Mouse (Mus musculus) adrenal gland, adult 8-10 months (tissue): Measurements from ENCODE around the gene Sema4a. TPM values are rescaled to one million over a fixed set of nuclear protein-coding genes. Genes with fewer than 3 reads are reported as not detected.

Experiments used
- DNase-seq: peaks from one replicate; pipeline ENCODE4 v3.0.0; 2022
- total RNA-seq, 4 experiments: library from RNA; stranded (reverse); gene quantifications; 2 replicates each; pipeline ENCODE4 v1.2.4; 2022

The Sema4a gene
- 10 to 100 TPM; 12.2 to 14.0 (median 12.5) TPM for total RNA-seq

DNA sequence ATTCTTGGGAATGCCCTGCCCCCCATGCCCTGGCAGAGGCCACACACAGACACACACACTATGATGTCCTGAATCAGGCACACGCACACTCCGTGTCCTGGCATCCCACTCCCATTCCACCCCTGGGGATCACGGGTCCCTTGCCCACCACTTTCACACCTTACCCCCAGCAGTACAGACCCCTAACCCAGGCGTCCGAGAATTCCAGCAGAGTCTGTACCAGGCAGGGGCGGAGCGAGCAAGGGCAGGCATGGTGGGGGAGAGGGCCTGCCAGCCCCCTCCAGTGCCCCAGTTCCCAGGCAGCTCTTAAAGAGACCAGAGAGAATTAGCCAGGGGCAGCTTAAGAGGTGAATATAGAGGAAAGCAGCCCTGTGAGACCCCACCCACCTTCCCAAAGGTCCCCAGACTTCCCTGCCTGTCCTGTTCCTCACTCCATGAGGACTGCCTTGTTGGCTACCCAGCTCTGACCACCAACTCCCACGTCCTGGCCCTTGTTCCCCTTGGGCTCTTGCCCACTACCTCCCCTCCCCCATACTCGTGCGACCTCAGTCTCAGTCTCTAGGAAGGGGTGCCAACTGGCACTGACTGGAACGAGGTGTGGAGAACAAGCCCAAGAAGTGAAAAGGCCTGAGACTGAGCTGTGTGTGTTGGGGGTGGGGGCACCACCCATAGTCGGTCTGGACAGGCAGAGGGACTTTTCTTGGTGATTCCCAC lies at the start of gene Sema4a:
Gene Sema4a (minus strand): TSS at position 200 of the 714 bp plus-strand sequence.
- DNase-seq, result no peak

DNA sequence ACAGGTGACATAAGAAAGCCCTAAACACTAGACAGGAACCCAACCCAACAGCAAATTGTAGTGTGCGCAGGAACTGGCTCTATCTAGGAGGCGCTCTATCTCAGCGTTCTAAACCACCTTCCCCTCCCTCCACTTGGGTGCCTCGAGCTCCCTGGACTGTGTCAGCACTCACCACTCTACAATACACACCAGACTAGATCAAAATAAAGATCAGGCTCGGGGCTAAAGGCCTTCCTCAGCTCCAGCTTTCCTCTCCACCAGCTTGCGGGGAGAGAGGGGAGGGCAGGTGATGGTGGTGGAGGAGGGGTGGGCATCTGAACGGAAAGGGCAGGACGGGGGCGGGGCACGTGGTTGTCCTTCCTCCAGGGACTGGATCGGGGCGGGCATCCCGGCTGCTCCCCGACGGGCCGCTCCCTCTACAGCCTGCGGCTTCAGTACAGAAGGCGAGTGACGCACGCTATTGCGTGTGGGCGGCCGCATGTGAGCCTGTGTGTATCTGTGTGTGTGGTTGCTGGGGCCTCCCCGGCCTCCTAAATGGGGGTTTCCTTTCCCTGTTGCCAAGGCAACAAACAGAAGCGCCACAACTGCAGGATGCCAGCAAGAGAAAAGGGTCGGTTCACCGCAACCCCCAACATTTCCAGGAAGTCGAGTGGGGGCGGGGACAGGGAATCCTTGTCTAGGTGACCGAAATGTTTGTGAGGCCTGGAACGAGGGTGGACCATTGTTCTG lies 48.9 kb upstream of the Sema4a start, which contains the start of gene Lmna:
Gene Lmna (minus strand): TSS at position 265 of the 729 bp plus-strand sequence.
- peak; percentile 96 for DNase-seq

DNA sequence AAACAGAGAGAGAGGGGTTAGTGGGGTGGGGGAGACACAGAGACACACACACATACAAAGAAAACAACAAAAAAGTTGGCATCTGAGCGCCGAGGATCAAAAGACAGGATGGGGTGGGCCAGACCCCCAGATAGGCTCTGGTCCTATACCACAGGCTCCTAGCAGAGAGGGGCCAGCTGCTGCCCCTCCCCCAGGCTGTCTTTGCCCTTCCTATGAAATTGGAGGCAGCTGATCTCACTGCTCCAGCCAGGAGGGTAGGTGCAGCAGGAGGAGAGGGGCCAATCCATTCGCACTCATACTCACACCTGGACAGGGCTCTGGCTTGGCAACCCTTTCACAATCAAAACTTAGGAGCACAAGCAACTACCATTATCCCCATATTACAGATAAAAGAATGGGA lies 48.3 kb upstream of the Sema4a start:
- no peak for DNase-seq

DNA sequence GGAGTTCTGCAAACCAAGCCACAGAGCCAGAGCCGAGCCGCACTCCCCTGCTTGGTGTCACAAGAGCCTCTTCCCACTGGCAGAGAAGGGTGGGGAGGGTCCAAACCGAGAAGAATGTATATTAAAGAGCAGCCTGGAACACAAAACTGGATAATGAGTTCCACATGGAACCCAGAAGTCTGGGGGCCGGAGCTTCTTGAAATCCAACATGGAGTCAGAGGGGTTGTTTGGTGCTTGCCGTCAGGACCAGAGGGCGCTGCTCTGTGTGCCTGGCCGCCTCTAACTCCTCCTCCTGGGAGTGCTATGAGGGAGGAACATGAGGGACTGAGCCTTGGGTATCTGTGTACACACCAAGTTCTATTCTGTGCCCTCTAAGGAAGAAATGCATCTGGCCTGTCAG lies 44.8 kb upstream of the Sema4a start:
- DNase-seq, result no peak

DNA sequence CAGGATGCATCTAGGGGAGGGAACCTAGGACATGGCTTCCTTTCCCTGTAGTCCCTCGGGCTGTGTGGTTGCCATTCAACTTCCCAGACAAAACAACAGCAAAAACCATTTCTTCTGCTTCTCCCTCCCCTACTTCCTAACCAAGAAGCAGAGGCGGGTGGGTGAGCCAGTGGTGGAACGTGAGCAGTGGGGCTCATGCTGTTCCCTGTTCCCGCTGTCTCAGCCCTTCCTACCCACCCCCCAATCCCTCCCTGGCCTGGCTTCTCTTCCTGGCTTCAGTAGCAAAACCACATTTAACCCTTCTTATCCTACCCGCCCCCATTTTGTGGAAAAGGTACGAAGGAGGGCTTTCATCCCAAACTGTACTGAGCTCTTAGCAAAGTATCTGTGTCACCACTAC lies 44.1 kb upstream of the Sema4a start:
- no peak for DNase-seq

DNA sequence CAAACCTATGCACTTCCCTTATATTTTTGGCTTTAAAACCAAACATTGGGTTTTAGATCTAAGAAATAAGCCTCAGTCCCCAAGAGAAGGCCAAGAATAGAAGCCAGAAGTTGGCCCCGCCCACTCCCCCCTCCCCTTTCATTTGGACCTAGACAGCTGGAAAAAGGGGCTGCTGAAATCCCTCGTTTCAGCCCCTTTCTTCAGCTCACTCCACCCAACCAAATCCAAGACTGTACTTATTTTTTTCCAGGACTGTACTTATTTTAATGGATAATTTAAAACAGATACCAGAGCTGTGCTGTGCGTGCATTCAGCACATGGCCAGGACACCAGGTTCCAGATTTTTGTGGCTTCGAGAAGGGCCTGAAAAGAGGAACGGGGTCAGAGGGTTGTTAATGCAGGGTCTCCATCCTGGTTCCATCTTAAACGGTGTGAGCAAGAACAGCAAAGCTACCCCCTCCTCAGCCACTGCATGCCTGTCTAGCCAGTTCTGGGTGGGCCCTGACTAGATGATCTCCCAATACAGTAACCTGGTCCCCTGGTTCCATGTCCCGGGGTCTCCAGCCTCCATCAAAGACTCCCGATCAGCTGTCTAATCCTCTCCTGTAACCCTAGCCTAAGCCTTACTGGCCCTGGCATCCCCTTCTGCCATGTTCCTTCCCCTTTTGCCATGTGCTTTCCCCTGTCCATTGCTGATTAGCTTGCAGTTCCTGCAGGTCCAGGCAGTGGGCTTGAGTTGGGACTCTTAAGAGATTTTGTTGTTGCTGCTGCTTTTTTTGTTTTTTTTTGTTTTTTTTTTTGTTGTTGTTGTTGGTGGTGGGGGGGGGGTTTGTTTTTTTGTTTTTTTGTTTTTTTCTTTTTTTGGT lies 43.1 kb upstream of the Sema4a start:
- DNase-seq, result no peak

DNA sequence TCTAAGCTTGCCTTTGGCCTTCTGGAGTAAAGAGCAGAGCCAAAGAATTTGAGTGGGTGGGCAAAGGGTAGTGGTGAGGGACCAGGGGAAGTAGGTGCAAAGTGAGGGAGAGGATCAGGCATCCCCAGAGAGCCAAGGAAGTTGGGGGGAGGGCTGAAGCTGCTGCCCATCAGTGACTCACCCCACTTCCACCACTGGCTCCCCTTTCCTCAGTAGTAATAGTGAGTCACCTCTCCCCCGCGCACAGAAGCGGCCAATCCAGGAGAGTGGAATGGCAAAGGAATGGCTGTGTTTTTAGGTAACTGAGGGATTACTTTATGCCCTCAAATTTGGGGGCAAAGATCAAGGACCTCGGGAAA lies 42.5 kb upstream of the Sema4a start:
- DNase-seq, result peak; percentile 81

DNA sequence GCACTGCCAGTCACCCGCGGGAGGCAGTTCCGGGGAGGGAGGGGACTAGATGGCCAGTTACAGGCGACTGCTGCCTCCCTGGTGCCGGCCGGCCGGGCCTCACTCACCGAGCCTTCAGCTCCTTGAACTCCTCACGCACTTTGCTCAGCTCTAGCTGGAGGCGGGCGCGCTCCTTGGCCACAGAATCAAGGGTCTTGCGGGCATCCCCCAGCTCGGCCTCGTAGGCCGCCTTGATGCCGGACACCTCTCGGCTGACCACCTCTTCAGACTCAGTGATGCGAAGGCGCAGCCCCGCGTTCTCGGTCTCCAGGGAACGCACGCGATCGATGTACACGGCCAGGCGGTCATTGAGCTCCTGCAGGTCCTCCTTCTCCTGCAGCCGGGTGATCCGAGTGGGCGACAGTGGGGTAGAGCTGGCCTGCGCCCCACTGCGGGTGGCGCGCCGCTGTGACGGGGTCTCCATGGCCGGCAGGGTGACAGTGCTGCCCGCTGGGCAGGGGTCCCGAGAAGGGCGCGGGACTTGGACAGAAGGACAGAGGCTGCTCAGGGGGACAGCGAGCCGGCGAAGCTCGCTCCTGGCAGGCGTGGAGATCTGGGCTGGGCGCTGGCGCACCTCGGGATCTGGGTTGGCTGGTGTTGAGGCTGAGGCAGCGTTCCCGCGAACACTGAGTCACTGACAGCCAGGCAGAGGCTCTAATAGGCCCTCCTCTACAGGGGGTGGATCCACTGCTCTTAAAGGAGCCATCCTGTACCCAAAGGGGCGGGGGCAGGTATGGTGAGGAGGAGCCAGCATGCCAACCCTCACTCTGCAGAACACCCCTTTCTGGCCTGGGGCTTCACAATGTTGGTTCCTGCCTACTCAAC lies 41.9 kb upstream of the Sema4a start:
- peak; percentile 93 for DNase-seq

DNA sequence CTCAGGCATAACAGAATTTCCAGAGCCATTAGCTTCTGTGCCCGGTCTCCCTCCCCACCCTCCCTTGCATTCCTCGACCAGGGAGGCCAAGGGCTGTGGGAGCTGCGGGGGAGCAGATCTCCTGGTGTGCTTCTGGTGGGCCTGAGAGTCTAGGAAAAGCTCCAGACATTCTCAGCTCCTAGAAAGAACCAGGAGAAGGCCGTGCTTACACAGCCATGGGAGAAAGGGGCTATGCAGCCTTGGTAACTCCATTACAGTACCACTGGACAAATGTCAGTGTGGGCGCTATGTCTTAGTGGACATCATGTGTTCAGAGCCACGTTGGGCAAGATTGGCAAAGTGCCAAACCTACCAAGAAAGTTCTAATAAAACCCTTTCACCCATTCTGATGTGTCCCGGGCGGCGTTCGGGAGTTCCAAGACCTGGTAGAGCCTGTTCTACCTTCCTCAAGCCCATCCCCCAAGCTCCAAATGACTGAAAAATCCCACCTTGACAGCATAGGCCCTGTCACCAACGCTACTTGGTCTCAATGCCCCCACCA lies 41.1 kb upstream of the Sema4a start:
- peak; percentile 60 for DNase-seq

DNA sequence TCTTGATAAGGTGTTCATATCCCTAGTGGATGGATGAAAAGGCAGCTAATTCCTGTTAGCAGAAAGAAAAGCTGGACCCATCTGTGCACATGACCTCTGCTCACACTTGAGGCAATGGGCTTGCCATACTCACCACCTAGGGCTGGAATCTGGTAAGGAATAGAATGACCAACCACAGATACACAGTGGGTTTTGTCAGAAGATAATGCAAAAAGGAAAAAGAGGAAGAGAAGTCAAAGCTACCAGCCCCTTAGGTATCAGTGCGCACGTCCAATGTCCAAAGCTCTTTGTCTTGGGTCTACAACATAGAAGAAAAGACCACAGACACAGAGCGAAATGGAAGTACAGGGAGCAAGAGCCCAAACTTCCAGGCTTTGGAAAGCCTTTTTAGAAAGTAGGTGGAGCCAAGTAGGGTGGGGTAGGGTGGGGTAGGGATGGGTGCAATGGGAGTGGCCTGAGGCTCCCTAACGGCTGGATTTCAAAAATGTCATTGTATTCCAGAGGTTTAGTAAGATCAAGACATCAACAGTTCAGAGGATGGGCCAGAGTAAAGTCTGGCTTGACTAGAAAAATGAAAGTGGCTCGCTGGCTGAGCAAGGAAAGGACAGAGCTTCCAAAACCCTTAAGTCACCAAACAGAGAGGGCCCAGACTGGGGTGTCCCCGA lies 40.5 kb upstream of the Sema4a start:
- no peak for DNase-seq

DNA sequence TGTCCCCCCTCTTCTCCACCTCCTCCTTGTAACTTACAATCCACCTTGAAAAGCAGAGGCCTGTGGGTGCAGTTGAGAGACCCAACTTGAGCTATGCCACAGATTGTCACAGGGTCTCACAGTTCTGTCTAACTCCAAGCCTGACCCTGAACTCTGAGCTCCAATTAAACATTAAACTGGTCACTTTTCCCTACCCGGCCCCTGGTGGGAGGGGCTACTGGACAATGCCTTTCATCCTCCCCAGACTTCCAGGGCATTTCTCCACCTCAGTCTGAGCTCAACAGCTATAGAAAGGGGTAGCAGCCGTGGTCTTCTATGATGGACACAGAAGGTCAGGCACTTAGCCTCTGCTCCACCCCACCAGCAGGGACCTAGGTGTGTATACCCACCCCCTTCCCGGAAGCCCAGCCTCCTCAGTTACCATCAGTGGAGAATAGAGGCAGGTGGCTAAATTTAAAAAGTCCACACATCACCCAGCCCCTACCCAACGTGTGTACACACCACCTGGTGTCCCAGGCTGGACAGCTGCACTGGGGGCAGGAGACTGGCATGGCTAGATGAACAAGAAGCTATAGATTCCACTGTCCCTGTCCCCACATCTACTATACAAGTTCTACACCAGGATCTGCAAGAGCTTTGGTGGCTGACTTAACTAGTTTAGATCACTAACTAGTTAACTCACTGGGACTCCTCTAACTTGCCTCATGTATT lies 39.8 kb upstream of the Sema4a start:
- no peak for DNase-seq

DNA sequence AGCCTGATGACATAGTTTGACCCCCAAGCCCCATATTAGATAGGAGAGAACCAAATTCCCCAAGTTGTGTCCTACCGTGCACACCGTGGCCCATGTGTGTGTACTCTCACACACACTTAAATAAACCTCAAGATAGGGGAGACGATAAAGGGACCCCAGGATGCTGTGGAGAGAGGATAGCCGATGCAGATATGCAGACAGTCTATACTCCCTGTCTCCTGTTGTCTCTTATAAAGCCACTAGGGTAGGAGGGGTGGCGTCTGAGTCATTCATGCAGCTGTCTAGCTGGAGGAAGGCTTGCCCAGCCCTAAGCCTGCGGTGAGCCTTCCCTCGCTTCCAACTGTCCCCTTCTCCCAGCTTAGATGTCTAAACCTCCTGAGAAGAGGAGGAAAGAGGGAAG lies 39.1 kb upstream of the Sema4a start:
- DNase-seq, result no peak

DNA sequence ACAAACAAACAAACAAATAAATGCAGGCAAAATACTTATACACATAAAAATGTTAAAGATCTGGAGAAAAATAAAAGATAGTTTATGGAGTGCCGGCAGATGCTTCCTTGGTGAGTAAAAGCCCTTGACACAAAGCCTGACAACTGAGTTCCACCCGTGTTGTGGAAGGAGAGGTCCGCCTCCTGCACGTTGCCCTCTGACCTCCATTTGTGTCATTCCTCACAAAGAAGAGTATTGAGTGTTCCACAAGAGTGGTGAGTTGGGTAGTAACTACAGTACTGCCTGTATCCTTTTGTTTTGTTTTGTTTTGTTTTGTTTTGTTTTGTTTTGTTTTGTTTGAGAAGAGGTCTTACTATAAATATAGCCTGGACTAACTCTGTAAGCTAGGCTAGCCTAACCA lies 38.6 kb upstream of the Sema4a start:
- no peak for DNase-seq

DNA sequence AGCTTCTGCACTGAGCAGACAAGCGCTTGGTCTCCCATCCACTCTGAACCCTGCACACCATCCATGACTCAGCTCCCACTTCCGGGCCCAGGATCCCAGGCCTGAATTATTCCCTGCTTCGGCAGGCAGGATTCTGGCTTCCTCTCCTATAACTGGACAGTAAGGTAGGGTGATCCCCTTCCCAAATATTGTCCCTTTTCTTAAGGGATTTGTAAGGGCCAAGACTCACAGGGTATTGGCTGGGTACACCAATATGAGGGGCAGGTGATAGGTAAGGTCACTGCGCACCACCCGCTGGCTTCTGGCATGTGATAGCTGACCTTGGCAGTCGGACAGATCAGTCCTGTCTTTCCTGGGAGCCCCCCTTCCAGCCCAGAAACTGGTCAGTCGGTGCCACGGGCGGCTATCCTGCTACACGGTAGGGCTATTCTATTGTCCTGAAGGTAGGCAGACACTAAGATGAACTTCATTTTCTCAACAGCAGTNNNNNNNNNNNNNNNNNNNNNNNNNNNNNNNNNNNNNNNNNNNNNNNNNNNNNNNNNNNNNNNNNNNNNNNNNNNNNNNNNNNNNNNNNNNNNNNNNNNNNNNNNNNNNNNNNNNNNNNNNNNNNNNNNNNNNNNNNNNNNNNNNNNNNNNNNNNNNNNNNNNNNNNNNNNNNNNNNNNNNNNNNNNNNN lies 34.9 kb upstream of the Sema4a start:
- no peak for DNase-seq

DNA sequence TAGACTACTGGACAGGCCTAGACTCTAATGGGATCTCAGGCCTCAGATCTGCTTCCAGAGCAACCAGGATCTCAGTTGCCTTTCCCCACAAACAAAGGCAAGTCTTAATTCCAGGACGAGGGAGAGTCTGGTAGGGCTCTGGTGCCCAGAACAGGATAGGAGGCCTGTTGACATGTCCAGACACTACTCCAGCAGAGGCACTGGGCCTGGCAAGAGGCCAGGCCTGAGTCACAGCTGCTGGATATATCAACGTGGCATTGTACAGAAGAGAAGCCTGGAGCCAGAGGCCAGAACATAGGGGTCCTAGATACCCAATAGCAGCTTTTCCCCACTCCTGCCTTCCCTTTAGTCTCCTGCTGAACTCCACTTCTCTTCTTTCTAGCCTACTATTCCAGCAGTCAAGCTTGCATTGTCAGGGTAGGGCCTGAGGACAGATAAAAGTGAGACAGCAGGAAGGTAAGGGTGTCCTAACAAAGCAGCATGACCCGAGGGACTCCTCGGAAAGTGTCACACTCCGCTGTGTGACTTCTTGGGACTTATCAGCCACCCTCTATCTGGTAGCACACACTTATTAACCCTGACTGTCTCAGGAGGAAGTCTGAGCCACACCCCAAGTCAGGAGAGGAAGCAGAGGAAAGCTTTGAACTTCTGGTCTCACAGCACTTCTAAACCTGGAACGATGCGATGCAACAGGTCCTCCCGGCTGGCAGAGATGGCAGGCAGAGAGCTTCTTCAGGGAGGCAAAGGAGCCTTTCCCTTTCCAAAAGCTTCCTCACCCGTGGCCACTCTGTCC lies 34.0 kb upstream of the Sema4a start:
- peak; percentile 78 for DNase-seq

DNA sequence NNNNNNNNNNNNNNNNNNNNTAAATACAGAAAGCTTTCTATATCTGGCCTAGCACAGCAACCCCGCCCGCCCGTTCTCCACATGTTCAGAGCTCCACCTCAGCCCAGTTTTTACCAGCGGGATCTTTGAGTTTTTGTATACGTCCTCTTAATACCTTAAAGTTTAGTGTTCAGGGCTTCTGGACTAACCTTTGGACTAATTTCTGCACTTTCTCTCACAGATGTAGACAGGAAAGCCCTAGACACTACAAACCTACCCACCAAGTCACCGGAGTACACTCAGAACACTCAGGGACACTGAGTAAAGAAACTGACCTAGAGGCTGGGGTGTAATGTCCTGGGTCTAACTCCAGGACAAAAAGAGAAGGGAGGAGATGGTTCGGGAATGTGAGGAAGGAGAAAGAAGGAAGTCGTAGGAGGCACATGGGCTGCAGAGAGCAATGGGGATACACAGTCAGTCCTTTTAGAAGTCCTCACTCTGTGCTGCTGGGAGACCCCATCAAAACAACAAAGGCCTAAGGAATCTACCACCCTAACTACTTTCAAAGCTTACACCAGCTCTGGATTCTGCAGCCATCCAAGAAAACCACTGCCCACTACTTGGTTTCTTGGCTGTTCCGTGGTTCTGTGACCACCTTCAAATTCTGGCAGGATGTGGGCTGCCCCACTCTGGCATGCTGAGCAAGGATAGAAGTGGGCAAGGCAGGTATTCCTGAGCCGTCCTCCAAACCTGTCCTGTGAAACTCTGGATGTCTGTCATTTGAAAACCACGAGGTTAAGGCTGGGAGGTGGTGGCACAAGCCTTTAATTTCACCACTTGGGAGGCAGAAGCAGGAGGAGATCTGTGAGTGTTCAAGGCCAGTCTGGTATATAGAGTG lies 33.0 kb upstream of the Sema4a start:
- no peak for DNase-seq

DNA sequence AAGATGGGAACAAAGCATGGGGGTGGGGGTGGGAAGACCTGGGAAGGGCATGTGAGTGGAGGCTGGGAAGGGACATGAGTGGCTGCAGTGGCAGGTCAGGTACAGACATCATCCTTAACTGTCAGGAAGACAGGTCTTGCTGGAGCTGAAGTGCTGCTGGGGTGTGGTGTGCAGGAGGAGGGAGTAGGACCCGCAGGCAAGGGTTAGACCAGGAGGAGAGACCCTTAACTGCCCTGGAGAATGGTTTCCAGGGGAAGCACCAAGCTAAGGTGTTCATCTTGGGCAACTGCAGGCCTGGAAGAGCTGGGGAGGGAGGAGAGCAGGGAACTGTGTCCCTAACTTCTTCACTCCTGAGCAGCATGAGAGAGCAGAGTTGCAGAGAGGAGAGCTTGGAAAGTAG lies 26.4 kb upstream of the Sema4a start:
- DNase-seq, result no peak

DNA sequence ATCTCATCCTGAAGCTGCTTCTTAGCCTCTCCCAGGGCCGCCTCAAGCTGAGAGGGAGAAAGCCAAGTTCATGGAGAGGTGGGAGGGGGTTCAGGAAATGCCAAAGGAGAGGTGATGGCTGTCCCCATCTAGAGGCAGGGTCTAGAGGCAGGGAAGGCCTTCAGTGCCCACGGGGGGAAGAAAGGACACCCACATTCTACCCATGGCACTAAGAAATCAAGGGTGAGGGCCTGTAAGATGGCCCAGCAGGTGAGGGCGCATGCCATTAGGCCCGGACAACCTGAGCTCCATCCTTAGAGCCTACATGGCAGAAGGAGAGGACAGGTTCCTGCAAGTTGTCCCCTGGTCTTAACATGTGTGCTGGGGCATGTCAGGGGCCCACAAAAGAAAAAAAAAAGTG lies 25.9 kb upstream of the Sema4a start:
- DNase-seq, result no peak
